Comparison of ENCODE assay signal across 21 mouse cellular contexts in genomic region chr16:38442216-38442615, GRCm38 (mm10). TPM values are rescaled to one million over a fixed set of nuclear protein-coding genes. Genes with fewer than 3 reads are reported as not detected.
"Had no signal": no experiment of that assay in that cellular context is flagged by ENCODE, and none has a peak within 500 bp of the region (broad histone marks: within the 10 kb centered on the region; RNA-seq: fewer than 3 reads in every experiment).

No protein-coding gene starts in this region.

- ATAC-seq: liver, embryonic 12.5 days; midbrain, embryonic 13.5 days; midbrain, embryonic 16.5 days had no signal

- H3K27ac ChIP-seq: liver, embryonic 12.5 days; liver, embryonic 14.5 days; midbrain, embryonic 10.5 days; midbrain, embryonic 13.5 days; neural tube, embryonic 13.5 days; neural tube, embryonic 15.5 days; stomach, embryonic 15.5 days; stomach, postnatal 0 days had no signal

- DNase-seq: lung, adult 18-20 months; lung, embryonic 14.5 days; lung, postnatal 10 days; lung, postnatal 4 days; retina, postnatal 1 day; right cerebral cortex, adult 18-20 months; right cerebral cortex, postnatal 25 days; right cerebral cortex, postnatal 4 days; thymus, adult 2 months; thymus, postnatal 25 days had no signal

- H3K4me3 ChIP-seq: liver, embryonic 12.5 days; midbrain, embryonic 10.5 days; midbrain, embryonic 13.5 days; myocyte; neural tube, embryonic 13.5 days; neural tube, embryonic 15.5 days; stomach, embryonic 15.5 days had no signal

- H3K9ac ChIP-seq: liver, embryonic 12.5 days; liver, embryonic 14.5 days; lung, embryonic 14.5 days; midbrain, embryonic 13.5 days; neural tube, embryonic 13.5 days; neural tube, embryonic 15.5 days; stomach, embryonic 15.5 days had no signal

- H3K9me3 ChIP-seq: midbrain, embryonic 10.5 days; midbrain, embryonic 13.5 days; neural tube, embryonic 13.5 days; neural tube, embryonic 15.5 days; stomach, embryonic 15.5 days had no signal

- H3K27me3 ChIP-seq: liver, embryonic 12.5 days; midbrain, embryonic 13.5 days; neural tube, embryonic 13.5 days; neural tube, embryonic 15.5 days; stomach, embryonic 15.5 days had no signal

- H3K4me1 ChIP-seq: liver, embryonic 12.5 days; midbrain, embryonic 10.5 days; midbrain, embryonic 13.5 days; neural tube, embryonic 13.5 days; neural tube, embryonic 15.5 days; stomach, embryonic 15.5 days had no signal

RNA-seq across cellular contexts. Expression of gene Pla1a, which starts 9.3 kb away (rescaled TPM):
- total RNA-seq: megakaryocyte-erythroid progenitor cell, adult 5-6 weeks had no signal

RNA-seq across cellular contexts. Expression of gene Cd80, which starts 13.1 kb away (rescaled TPM):
- total RNA-seq: megakaryocyte-erythroid progenitor cell, adult 5-6 weeks had no signal
